Mouse (Mus musculus): ENCODE measurements around the gene Csnk1g2.

Csnk1g2 gene

GRCm38 (mm10) chr10:80665459-80665858, 42.8 kb downstream of the Csnk1g2 start:
- no peak for DNase-seq

- no peak for DNase-seq
These were observed 43.5 kb downstream of the Csnk1g2 start for GRCm38 (mm10) chr10:80665981-80666733.

DNA sequence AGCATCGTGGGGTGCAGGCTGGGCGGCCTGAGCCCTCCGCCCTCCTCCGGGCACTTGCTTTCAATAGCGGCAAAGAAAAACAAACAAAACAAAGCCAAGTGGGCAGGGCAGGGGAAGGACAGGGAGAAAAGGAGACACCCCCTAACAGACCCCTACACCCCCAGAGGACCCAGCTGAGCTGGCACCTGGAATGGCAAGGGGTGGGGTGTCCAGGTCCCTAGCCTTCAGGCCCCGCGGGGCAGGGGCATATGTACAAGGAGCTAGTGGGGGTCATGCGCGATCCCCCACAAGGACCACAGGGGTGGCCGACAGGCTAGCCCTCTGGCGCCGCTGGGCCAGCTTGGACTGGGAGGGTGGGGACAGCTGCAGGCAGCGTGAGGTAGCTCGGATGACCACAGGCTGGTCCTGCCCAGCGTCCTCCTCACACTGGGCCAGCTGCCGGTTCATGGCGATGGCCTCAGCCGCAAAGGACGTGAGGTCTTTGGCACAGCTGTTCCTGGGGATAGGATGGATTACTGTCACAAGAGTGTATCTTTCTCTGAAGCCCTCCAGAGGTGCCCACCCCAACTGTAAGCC, 44.3 kb downstream of the Csnk1g2 start:
- DNase-seq = no peak

GRCm38 (mm10) chr10:80668614-80669013, 46.0 kb downstream of the Csnk1g2 start:
- no peak for DNase-seq

DNA sequence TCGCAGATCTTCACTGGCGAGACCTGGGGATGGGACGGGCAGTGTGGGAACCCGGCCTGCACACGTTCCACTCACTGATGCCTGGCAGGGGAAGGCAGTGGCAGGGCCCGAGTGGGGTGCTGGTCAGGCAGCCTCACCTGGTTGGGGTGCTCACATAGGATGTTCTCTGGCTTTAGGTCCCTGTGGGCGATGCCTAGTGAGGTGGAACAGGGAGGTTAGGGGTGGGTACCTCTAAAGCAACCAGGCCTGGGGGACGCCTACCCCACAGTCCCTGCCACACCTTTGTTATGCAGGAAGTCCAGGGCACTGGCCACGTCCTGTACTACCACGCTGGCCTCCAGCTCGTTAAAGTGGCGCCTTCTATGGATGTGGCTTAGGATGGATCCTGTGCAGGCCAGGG, 46.4 kb downstream of the Csnk1g2 start:
- DNase-seq = no peak

DNA sequence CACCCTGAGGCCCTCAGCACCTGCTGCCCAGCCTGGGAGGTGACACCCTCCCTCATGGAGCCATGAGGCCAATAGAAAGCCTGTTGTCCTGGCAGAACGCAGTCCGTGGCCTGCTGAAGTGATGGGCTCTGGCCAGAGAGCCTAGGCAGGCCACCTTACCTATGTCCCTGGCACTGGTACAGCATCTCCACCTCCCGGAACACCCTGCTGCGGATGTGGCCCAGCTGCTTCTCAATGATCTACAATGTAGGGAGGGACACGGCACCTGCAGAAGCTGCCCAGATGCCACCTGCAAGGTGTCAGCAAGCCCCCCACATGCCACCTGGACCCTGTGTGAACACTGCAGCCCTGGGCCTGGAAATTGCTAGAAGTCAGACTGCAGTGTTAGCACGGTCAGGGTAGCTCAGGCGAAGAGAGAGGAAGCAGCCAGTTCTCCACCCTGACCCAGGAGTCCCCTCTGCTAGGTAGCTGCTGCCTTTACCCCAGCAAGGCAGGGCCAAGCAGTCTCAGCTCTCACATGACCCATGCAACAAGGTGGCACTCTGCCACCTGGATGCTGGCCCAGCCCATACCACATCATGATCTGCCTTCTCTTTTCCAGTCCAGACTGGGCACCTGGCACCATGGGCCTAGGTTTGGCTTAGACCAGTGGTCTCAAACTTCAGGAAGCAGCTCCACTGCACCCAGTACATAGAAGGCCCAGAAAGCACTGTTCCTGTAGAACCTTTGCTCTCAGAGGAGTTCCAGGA, 47.3 kb downstream of the Csnk1g2 start:
- no peak for DNase-seq

GRCm38 (mm10) chr10:80670531-80670930, 47.9 kb downstream of the Csnk1g2 start:
- DNase-seq = no peak

GRCm38 (mm10) chr10:80671251-80671650, 48.6 kb downstream of the Csnk1g2 start:
- DNase-seq = no peak

DNA sequence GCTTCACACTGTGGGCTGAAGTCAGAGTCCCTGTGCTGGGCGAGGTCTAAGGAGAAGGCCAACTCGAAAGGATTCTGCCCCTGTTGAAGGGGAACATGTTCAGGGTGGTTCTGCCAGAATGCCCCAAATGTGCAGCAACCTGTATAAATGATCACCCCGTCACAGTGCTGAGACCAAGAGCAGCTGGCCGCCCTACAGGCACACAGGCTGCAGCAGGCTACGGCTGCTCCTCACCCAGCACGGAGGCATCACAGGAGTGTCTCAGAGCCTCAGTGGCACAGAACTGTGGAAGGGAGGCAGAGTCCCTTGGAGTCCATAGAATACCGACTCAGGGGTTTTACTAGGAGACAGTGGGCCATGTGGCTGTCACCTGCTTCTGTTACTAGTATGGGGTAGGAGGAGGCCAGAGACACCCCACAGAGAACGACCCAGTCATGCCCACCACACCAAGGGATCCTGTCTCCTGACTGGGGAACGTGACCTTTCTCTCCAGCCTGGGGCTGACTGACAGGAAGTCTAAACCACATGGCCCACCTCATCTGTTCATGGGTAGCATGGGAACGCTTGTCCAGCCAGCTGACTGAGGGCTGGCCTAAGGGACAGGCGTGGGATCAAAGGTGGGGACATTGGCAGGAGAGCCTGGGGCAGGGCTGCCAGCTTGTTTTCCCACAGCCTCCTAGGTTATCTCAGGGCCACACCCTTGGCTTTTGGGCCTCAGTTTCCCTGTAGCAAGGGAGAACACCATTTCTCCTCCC, 49.5 kb downstream of the Csnk1g2 start:
- no peak for DNase-seq

DNA sequence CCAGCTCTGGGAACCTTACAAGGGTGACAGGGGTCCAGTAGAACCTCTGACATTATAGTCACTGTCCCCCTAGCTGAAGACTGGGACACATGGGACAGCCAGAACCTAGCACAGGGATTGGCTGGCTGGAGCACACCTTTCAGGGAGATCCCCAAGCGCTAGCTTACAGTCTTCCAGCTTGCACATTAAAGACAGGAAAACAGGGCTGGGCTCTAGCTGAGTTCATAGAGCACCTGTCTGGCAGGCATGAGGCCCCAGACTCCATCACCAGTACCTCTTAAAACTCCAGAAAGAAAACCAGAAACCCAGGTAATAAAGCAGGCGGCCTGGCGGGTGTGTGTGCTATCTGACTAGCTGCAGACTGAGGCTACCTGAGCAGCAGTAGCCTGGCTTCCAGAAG, 51.1 kb downstream of the Csnk1g2 start:
- no peak for DNase-seq

DNA sequence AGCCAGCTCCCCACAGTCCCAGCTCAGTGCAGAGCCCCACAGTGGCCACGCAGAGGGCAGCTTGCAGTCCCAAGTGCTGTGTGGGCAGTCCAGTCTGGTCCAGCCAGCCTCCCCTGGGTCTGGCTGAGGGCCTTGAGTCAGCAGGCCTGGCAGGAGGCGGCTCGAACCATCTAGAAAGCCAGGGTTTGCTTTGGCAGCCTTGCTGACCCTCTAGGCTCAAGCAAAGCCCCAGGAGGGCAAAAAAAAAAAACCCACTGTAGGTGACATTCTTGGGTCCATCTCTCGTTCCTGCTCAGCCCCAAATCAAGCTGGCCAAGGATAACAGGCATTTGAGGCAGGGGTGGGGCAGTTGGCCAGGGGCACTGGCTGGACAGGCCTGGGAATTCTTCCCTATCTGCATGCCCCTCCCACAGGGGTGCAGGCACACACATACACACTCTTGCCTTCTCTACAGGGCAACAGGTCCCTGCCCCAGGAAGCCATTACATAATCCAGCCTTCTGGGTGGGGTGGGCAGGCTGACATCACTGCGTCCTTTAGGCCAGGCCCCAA, 51.6 kb downstream of the Csnk1g2 start:
- no peak for DNase-seq

GRCm38 (mm10) chr10:80674851-80675404, 52.3 kb downstream of the Csnk1g2 start:
- DNase-seq = no peak

GRCm38 (mm10) chr10:80675405-80676197, 53.0 kb downstream of the Csnk1g2 start:
- no peak for DNase-seq

- peak; percentile 100 for DNase-seq
These were observed 53.7 kb downstream of the Csnk1g2 start for GRCm38 (mm10) chr10:80676198-80676928.

DNA sequence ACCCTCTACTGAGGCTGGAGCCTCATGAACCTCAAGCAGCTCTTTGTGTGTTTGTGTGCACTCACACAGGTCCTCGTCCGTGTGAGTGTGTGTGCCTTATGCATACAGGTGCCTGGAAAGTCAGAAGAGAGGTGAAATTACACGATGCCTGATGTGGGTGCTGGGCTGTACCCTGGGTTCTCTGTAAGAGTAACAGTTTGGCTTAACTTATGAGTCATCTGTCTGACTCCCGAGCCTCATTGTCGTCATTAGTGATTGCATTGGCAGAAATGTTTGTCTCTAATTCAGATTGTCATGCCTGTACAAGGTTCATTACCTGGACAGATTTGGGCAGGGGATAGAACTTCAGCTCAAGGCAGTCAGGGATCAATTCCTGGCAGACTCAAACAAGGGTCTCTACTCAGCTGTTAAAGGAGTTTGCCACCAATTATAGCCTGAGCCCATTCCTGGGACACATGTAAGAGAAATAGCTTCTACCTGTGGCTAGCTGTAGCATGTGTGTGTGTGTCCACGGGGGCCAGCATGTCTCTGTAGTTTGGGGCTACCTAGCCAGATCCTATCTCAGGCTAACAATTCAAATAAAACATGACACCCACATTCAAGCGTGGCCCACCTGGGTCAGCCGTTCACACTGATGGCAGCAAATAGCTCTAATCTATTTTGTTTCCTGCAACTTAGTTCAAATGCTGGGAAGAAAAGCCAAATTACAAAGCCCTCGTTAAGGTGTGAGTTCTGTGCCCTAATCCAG, 54.7 kb downstream of the Csnk1g2 start:
- DNase-seq = no peak

DNA sequence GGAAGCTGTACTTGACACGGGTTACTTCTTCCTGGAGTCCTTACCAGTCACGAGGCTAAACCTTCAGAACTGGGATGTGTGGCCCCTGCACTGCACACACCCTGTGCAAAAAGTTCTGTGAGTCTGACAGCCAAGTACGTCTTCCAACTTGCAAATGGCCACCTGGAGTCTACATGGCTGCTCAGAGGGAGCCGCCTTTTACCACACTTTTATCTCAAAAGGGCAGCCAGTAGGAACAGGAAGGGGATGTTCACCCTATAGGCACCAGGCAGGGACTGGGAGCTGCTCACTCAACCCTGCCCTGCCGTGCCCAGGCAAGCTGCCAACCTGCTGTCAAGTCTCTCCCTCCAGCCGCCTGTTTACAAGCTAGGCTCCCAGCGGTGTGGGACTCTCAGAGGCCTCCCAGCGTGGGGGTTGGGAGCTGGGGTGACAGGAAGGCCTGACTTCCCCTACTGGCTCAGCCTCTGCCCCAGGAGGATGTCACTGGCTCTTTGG, 55.4 kb downstream of the Csnk1g2 start, which contains the start of gene Mknk2:
Gene Mknk2, minus strand, starts transcription at position 171 of the 495 bp plus-strand sequence.
- peak; percentile 93 for DNase-seq

GRCm38 (mm10) chr10:80678601-80679377, 56.2 kb downstream of the Csnk1g2 start:
- peak; percentile 68 for DNase-seq

DNA sequence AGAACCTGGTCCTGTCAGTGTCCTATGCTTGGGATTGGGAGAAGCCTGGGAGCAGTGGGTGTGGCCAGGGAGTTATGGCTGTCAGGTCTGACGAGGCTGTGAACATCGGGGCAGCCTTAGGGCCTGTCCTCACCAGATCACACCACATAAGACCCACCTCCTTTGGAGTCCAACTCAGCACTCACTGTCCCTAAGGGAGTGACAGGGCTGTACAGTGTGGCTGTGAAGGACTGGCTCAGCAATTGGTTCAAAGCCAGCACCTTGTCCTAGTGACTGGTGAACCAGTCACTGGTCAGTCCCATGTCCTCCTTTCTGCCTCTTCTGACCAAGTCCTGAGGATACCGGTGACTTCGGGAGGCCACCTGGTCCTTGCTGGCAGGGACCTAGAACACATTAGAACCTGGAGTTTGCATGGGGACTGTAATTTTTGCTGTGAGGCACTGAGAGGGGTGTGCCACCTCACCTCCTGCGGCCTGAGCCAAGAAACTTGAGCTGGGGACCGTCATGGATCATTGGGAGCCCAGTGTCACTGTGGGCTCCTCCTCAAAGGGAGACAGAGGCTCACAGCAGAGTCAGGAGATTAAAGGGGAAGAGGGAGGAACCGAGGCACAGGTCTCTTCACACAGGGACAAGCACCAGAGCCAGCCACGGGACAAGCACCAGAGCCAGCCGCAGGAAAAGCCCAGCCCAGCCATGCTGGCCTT, 57.1 kb downstream of the Csnk1g2 start:
- peak; percentile 18 for DNase-seq
